Mouse (Mus musculus) common myeloid progenitor, adult 5-6 weeks (primary cell): ENCODE data around the gene Sun2. TPM values are rescaled to one million over a fixed set of nuclear protein-coding genes. Genes with fewer than 3 reads are reported as not detected.

Experiments used
- ATAC-seq: replicated peaks from 2 replicates; pipeline ENCODE4 v1.8.0; 2016; ENCODE audit warnings: low read depth, mild to moderate bottlenecking, moderate TSS enrichment, inconsistent platforms; ENCODE audit not compliant: poor library complexity, severe bottlenecking
- total RNA-seq: library from RNA; stranded (forward); fragments of 200-1000, 187-1606 nt; gene quantifications from 2 replicates; pipeline ENCODE4 v1.2.3, GENCODE M21; 2017

The Sun2 gene
- total RNA-seq, 1 experiment from 2014 or later = 73.2 TPM

- no peak for ATAC-seq
Observed at GRCm38 (mm10) chr15:79728731-79729388, 13.5 kb downstream of the Sun2 start.

- ATAC-seq = no peak
Observed at GRCm38 (mm10) chr15:79728311-79728710, 14.0 kb downstream of the Sun2 start.

- ATAC-seq = no peak
Observed at GRCm38 (mm10) chr15:79727840-79728239, 14.5 kb downstream of the Sun2 start.

- no peak for ATAC-seq
Observed at GRCm38 (mm10) chr15:79725190-79725789, 17.0 kb downstream of the Sun2 start.

- peak; percentile 50; the same call in 1 of the 2 replicates for ATAC-seq
Observed at GRCm38 (mm10) chr15:79723439-79723838, 18.9 kb downstream of the Sun2 start.

- no peak for ATAC-seq
Observed at GRCm38 (mm10) chr15:79720796-79721195, 21.5 kb downstream of the Sun2 start.

GRCm38 (mm10) chr15:79720267-79720666, 22.1 kb downstream of the Sun2 start:
- no peak for ATAC-seq

- no peak for ATAC-seq
Observed at GRCm38 (mm10) chr15:79716710-79717109, 25.6 kb downstream of the Sun2 start.

- no peak for ATAC-seq
Observed at GRCm38 (mm10) chr15:79715646-79716045, 26.7 kb downstream of the Sun2 start.

- ATAC-seq = no peak; the same call in 1 of the 2 replicates
Observed at GRCm38 (mm10) chr15:79708229-79708822, 34.0 kb downstream of the Sun2 start.

- ATAC-seq = no peak
Observed at GRCm38 (mm10) chr15:79706603-79707214, 35.6 kb downstream of the Sun2 start.

- no peak for ATAC-seq
Observed at GRCm38 (mm10) chr15:79697558-79698187, 44.7 kb downstream of the Sun2 start.

GRCm38 (mm10) chr15:79697011-79697410, 45.3 kb downstream of the Sun2 start:
- no peak for ATAC-seq

GRCm38 (mm10) chr15:79696508-79696907, 45.8 kb downstream of the Sun2 start:
- ATAC-seq = no peak

- ATAC-seq = peak; percentile 21; the same call in 1 of the 2 replicates
Observed at GRCm38 (mm10) chr15:79695516-79695915, 46.8 kb downstream of the Sun2 start.

GRCm38 (mm10) chr15:79694512-79694911, 47.8 kb downstream of the Sun2 start:
- peak; percentile 59 for ATAC-seq

GRCm38 (mm10) chr15:79693740-79694139, 48.6 kb downstream of the Sun2 start:
- ATAC-seq = peak; percentile 31

- no peak for ATAC-seq
Observed at GRCm38 (mm10) chr15:79692334-79692733, 50.0 kb downstream of the Sun2 start.

GRCm38 (mm10) chr15:79691023-79691508, 51.3 kb downstream of the Sun2 start:
- ATAC-seq = no peak

- peak; percentile 70 for ATAC-seq
Observed at GRCm38 (mm10) chr15:79690426-79691022, 51.8 kb downstream of the Sun2 start, which contains the start of gene Gtpbp1. TSS of gene Gtpbp1 (plus strand) at chr15:79690845.
